Mouse (Mus musculus): ENCODE measurements at regions not wholly inside any gene's neighbourhood (a gene's known extent, or its start where the extent isn't known, plus 50 kb on each side); places are given as distances from the start of the nearest gene placed in this dataset.
A peak's percentile ranks its signal among the peaks of the same experiment; 100 is the strongest.

DNA sequence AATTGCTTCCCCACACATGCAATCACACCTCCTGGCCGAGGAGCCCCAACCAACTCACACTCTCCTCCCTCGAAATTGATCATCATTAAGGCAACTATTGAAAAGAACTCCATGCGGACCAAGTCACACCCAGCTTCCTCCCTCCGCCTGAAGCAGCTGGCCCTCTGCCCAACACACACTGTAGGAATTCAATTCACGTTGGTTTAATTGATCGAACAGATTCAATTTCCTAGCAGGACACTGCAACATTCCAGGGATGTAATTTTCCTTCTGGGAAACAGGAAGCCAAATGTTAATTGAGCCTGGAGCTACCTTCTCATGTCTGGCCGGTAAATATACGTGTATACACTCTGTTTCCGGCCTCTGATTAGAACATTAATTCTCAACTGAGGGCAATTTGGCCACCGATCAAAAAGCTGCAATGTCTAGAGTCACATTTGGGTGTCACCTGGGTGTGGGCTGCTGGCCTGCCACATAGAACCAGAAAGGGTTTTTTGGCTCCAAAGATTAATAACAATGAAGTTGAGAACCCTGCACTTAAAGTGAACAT, 500.7 kb upstream of the Tmem132c start:
- H3K36me3 ChIP-seq (ENCODE audit: control insufficient read depth, insufficient read depth, low read length, poor library complexity, severe bottlenecking), result no peaks in the 10 kb centered on the region
- H3K27ac ChIP-seq (ENCODE audit: insufficient read depth, low read length), result no peak overlapping the region
- H3K27me3 ChIP-seq (ENCODE audit: control insufficient read depth, insufficient read depth, low read length, poor library complexity, severe bottlenecking), result peaks cover 2% of the 10 kb centered on the region; the same call in 1 of the 2 replicates
- peaks cover 2% of the 10 kb centered on the region for H3K4me1 ChIP-seq (ENCODE audit: control insufficient read depth, insufficient read depth, low read length)
- peaks cover 6% of the 10 kb centered on the region; the same call in 1 of the 2 replicates for H3K9me3 ChIP-seq (replicated peaks; ENCODE audit: control insufficient read depth, insufficient read depth, low read length, poor library complexity, severe bottlenecking)
- TF ChIP-seq CTCF (IDR thresholded peaks at IDR 0.05; ENCODE audit: low read depth, low read length), result no peak
- TF ChIP-seq EP300 (IDR thresholded peaks at IDR 0.05; ENCODE audit: insufficient read depth, low read depth, low read length), result no peak
- TF ChIP-seq POLR2A (IDR thresholded peaks at IDR 0.05; ENCODE audit: insufficient read depth, low read length), result no peak
- no peak overlapping the region for H3K4me3 ChIP-seq (ENCODE audit: low read depth, low read length)
- H3K9ac ChIP-seq (ENCODE audit: low read depth, poor library complexity, severe bottlenecking), result no peak overlapping the region

DNA sequence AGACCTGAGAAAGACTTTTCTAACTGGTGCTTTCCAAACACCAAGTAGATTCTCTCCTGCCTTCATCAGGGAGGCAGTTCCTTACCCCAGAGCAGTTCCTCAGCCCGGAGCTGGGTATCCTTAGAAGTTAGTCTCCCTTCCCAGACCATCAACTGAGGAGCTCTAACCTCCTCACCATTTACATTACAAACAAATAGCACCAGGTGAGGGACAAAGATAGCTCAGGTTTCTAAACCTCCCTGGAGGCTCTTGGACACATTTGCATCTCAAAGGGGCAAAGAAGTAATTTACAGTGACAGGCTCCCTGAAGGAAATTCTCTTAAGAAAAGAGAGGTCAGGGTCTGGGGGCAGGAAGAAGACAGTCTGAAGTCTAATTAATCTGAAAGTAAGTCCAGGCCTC, 486.5 kb upstream of the Tmem132c start:
- Histone ChIP-seq H3K27me3 (ENCODE audit: control insufficient read depth, insufficient read depth, low read length, poor library complexity, severe bottlenecking) (peaks cover 3% of the 10 kb centered on the region), H3K4me3 (ENCODE audit: low read depth, low read length) (no peak overlapping the region), H3K9ac (ENCODE audit: low read depth, poor library complexity, severe bottlenecking) (no peak overlapping the region), H3K27ac (ENCODE audit: insufficient read depth, low read length) (peak overlapping the region; percentile 80; the same call in 1 of the 2 replicates), H3K4me1 (ENCODE audit: control insufficient read depth, insufficient read depth, low read length) (peaks cover 2% of the 10 kb centered on the region), H3K36me3 (ENCODE audit: control insufficient read depth, insufficient read depth, low read length, poor library complexity, severe bottlenecking) (no peaks in the 10 kb centered on the region), H3K9me3 (replicated peaks; ENCODE audit: control insufficient read depth, insufficient read depth, low read length, poor library complexity, severe bottlenecking) (no peaks in the 10 kb centered on the region)
- TF ChIP-seq POLR2A (IDR thresholded peaks at IDR 0.05; ENCODE audit: insufficient read depth, low read length) (no peak), EP300 (IDR thresholded peaks at IDR 0.05; ENCODE audit: insufficient read depth, low read depth, low read length) (no peak), CTCF (IDR thresholded peaks at IDR 0.05; ENCODE audit: low read depth, low read length) (no peak)

DNA sequence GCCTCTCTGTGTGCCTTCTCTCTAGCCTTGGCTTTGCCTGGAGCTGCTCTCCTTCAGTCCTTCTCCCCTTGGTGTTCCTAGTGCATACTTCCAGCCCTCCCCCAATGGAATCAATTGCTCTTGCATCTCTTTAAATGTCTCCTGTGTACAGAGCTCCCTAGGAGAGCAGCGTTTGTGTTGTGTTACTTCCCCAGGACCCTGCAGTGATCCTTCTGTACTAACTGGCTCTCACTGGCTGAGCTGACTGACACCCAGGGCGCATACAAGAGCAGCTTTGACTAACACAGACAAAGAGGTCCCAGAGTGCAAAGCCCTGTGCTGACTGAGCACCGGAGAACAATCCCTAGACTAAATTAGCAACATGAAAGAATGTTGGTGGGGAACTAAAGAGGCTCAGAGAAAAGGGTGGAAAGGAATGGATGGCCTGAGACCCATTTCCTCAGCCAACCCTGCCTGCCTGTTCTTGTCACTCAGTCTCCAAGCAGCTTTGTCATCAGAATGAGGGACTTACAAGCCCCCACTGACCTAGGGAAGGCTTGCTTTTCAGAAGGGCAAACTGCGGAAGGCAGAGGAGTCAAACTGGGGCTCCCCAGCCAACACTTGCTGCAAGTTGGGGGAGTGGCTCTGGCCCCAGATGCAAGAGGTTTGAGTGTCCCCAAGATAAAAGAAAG, 476.4 kb upstream of the Tmem132c start:
- no peaks in the 10 kb centered on the region for H3K36me3 ChIP-seq (ENCODE audit: control insufficient read depth, insufficient read depth, low read length, poor library complexity, severe bottlenecking)
- no peak overlapping the region for H3K4me3 ChIP-seq (ENCODE audit: low read depth, low read length)
- peaks cover 4% of the 10 kb centered on the region; the same call in 1 of the 2 replicates for H3K9me3 ChIP-seq (replicated peaks; ENCODE audit: control insufficient read depth, insufficient read depth, low read length, poor library complexity, severe bottlenecking)
- H3K4me1 ChIP-seq (ENCODE audit: control insufficient read depth, insufficient read depth, low read length), result peaks cover 7% of the 10 kb centered on the region
- TF ChIP-seq POLR2A (IDR thresholded peaks at IDR 0.05; ENCODE audit: insufficient read depth, low read length), result no peak
- TF ChIP-seq CTCF (IDR thresholded peaks at IDR 0.05; ENCODE audit: low read depth, low read length), result no peak
- peak; percentile 87 for TF ChIP-seq EP300 (IDR thresholded peaks at IDR 0.05; ENCODE audit: insufficient read depth, low read depth, low read length)
- H3K27me3 ChIP-seq (ENCODE audit: control insufficient read depth, insufficient read depth, low read length, poor library complexity, severe bottlenecking), result no peaks in the 10 kb centered on the region; the same call in 1 of the 2 replicates
- no peak overlapping the region for H3K9ac ChIP-seq (ENCODE audit: low read depth, poor library complexity, severe bottlenecking)
- peak overlapping the region; percentile 42 for H3K27ac ChIP-seq (ENCODE audit: insufficient read depth, low read length)

DNA sequence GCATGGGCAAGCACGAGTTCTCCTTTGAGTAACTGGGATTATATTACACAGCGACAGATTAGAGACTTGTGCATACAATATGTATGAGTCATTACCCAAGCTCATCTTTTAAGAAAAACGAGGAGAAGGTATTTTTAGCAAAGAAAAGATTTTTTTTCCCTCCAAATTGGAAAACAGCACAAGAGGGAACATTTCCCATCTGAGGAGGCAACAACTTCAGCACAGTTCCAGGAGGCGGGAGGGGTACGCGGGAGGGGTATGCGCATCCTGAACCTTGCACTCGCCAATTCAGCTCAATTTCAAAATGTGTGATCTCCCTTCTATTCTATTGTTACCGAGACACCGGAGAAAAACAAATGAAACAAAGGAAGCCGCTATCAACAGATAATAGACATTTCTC, 472.6 kb upstream of the Tmem132c start:
- Histone ChIP-seq H3K27me3 (ENCODE audit: control insufficient read depth, insufficient read depth, low read length, poor library complexity, severe bottlenecking) (no peaks in the 10 kb centered on the region; the same call in 1 of the 2 replicates), H3K4me1 (ENCODE audit: control insufficient read depth, insufficient read depth, low read length) (peaks cover 6% of the 10 kb centered on the region), H3K36me3 (ENCODE audit: control insufficient read depth, insufficient read depth, low read length, poor library complexity, severe bottlenecking) (no peaks in the 10 kb centered on the region), H3K9me3 (replicated peaks; ENCODE audit: control insufficient read depth, insufficient read depth, low read length, poor library complexity, severe bottlenecking) (no peaks in the 10 kb centered on the region), H3K27ac (ENCODE audit: insufficient read depth, low read length) (no peak overlapping the region), H3K4me3 (ENCODE audit: low read depth, low read length) (no peak overlapping the region), H3K9ac (ENCODE audit: low read depth, poor library complexity, severe bottlenecking) (no peak overlapping the region)
- TF ChIP-seq EP300 (IDR thresholded peaks at IDR 0.05; ENCODE audit: insufficient read depth, low read depth, low read length) (peak; percentile 72; the same call in 1 of the 2 replicates), CTCF (IDR thresholded peaks at IDR 0.05; ENCODE audit: low read depth, low read length) (no peak)

DNA sequence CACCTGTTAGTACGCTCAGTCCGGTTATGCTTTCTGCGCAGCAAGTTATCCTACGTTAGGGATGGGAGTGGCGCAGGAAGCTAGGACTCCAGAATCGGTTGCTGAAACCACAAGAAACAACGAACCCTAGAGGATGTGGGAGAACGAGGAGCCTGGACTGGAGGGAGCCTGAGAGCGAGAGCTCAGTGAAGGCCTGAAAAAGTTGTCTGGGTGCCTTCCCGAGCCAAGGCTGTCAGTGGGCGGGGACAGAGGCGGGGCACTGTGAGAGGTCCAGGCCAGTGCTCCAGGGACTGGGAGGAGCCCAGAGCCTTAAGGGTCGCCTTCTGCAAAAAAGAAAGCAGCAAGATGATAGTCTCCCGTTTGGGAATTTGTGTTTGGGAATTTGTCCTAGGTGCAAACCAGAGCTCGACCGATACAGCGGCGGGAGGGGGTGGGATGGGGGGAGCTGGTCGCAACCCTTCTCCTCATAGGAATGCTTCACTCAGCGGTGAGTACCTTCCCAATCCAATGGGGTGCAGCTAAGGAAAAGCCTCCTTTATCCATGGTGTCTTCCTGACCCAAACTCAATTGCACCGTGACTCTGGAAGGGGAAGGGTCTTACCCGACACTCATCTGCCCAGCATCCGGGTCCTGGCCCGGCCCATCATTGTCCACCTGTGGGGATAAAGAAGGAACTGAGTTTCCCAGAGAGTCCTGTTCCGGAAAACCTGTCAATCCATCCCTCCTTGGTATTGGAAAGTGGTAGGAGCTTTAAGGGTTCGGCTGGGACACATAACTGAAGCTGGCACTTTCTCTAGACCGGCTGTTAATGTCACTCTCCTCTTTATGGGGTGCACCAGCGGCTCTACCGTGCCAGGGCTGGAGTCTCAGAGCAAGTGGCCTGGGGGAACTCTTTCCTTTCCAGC, 453.6 kb upstream of the Tmem132c start:
- TF ChIP-seq EP300 (IDR thresholded peaks at IDR 0.05; ENCODE audit: insufficient read depth, low read depth, low read length), result no peak
- no peak for TF ChIP-seq CTCF (IDR thresholded peaks at IDR 0.05; ENCODE audit: low read depth, low read length)
- TF ChIP-seq POLR2A (IDR thresholded peaks at IDR 0.05; ENCODE audit: insufficient read depth, low read length), result no peak

More for the DNA sequence above, 453.6 kb upstream of the Tmem132c start:
- no peaks in the 10 kb centered on the region for H3K4me1 ChIP-seq (ENCODE audit: control insufficient read depth, insufficient read depth, low read length)
- no peak overlapping the region for H3K27ac ChIP-seq (ENCODE audit: insufficient read depth, low read length)
- H3K9ac ChIP-seq (ENCODE audit: low read depth, poor library complexity, severe bottlenecking), result no peak overlapping the region
- H3K9me3 ChIP-seq (replicated peaks; ENCODE audit: control insufficient read depth, insufficient read depth, low read length, poor library complexity, severe bottlenecking), result 0 out of 2 replicates have a peak, but pooled peaks cover 2% of the 10 kb centered on the region
- H3K27me3 ChIP-seq (ENCODE audit: control insufficient read depth, insufficient read depth, low read length, poor library complexity, severe bottlenecking), result no peaks in the 10 kb centered on the region
- peak overlapping the region; percentile 61 for H3K4me3 ChIP-seq (ENCODE audit: low read depth, low read length)
- H3K36me3 ChIP-seq (ENCODE audit: control insufficient read depth, insufficient read depth, low read length, poor library complexity, severe bottlenecking), result no peaks in the 10 kb centered on the region

All from ES-Bruce4 (cell line).